Mouse (Mus musculus) left cerebral cortex, adult 8-10 months (tissue): ENCODE results near the gene Cand1. TPM values are rescaled to one million over a fixed set of nuclear protein-coding genes. Genes with fewer than 3 reads are reported as not detected.

Experiments used
- DNase-seq, 2 experiments: peaks; one replicate each; pipeline ENCODE4 v3.0.0; 2022; ENCODE audit warnings: low spot score in 2 of 2
- total RNA-seq, 4 experiments: library from RNA; stranded (reverse); gene quantifications; 2 replicates each; pipeline ENCODE4 v1.2.4; 2022

Gene Cand1
- total RNA-seq, 4 experiments from 2014 or later: 145 to 164 (median 151) TPM

DNA sequence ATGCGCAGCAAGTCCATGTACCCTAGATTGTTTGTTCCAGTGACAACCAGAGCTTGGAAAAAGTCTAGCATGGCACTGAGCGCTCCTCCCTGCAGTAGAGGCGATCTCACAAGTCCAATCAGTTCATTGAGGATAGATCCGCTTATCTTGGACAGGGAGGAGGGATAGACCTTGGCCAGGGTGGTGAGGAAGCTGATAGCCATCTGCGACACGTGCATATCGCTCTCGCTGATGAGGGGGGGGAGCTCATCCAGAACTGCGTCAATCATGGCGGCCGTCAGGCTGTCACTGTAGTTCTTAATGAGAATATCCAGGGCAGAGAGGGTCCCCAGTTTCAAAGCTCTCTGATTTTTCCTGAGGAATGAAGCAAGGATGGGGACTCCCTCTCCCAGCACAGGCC lies 28.6 kb downstream of the Cand1 start:
- DNase-seq: no peak

DNA sequence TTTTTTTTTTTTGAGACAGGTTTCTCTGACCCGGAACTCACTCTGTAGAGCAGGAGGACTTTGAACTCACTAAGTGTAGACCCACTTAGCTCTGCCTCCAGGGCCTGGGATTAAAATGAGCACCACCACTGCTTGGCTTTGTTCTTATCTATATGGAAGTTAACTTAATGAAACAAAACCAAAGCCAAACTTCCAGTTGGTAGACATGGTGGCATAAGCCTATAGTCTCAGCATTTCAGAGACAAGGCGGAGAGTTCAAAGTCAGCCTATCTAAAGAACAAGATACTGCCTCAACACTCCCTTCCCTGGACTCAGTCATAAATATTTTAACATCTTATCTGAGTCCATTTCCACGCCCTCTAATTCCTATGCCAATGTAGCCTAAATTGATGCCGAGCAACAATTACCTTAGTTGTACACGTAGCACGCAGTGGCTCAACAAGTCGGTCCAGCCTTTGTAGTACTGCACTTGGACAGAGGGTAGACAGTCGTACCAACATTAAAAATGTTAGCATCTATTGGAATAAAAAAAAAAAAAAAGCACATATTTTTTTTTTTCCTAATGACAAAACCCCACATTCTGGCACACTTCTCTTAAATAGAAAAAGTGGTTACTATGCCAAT lies 33.4 kb downstream of the Cand1 start:
- no peak for DNase-seq

DNA sequence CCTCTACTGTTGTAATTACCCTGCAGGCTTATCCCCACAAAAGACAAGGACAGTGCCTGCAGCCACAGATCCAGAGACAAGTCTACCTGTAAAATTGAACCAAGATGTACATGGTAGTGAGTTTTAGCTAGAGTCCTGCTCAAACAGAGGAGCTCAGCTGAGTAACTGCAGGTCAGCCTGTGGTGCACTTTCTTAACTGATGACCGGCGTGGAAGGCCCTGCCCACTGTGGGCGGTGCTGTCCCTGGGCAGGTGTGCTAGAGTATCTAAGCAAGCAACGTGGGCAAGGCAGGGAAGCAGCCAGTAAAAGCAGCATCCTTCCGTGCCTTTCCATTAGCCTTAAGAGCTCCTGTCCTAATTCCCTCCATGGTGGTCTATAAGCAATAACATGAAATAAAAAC lies 34.6 kb downstream of the Cand1 start:
- no peak for DNase-seq

DNA sequence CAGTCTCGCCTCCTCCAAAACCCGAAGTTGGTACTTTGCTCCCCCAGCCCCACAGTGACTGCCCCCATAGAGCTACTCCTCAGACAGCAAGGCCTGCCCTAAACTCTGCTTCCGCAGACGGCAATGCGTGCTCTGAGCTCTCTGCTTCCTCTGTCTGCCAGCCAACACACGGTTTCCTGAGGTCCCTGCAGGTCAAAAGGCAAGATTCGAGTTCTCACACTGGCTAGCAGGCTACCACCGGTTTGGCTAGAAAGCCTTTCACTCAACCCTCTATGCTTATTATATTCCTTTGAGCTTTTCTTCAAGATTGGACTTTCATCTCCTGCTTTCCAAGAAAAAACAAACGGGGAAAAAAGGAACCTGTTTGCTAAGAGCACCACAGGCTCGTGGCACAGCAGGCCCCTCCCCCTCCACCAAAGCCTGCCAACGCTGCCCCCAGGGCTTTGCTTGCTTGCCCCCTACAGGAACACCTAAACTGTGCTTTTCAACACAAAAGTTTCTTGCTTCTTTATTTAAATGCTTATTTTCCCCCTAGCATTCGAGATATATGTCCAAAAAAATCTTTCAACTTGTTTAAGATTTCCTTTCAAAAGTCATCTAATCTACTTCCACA lies 35.4 kb downstream of the Cand1 start:
- DNase-seq: no peak

DNA sequence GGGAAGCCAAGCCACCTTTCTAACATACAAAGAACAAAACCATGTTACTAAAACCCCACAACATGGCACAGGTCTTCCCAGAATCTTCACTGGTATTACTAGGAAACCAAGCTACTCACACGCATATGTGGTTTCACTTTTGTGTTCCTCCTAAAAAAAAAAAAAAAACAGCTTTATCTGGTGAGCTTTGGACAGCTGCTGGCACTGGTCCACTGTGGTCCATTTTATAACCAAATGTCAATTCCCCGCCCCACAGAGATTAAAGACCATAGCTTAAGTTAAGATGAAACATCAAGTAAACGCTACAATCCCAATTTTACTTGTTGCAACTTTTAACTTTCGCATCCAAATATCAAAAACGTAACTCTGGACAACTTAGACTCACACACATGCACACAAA lies 40.0 kb downstream of the Cand1 start:
- DNase-seq: no peak

DNA sequence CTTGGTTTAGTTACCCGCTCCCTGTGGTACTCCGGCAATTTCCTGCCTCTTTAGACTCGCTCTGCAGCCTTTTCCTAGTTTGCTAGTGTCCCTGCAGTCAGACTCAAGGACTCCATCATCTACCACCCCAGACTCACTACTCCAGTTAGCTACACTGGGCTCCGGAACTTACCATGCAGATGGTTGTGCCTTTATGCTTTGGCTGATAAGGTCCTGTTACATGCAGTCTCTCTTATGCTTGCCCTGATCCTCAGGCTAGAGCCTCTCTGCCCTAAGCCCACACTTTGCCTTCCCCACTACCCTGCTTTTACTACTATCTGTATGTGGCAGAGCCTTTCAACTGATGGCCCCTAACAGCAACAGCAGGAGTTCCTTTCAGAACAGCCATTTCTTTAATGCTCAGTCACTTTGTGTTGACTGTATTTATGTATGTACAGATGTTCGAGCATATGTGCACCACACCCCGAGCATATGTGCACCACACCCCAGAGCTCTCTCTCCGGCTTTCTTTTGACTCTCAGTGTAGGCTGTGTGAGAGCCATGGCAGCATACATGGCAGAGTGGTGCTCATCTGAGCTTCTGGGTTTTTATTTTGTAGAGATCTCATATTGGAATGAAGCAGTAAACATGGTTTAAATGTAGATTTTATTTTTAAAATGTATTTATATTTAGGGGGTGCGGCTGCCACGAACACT lies 41.5 kb downstream of the Cand1 start:
- peak in 1 of 2 experiments; percentile 28 for DNase-seq

DNA sequence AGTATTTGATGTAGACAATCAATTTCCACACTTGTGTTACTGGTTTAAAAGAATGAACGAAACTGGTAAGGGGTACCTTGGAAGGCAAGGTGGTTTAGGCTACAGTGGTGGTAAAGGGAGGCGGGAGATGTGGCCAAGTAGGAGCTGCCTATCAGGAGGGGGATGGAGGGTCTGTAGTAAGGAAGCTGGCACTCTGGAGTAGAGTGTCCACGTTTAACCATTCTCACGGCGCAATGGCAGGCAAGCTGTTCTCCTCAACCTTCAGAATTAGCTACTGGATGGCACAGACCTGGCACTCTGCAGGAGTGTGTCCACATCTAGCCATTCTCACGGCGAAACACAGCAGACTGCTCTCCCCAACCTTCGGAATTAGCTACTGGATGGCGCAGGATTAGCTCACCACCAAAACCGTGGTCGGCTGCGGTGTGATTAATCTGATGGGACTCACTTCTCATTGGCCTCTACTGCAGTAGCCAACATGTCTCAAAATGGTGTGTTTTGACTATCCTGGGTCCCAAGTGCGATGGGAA lies 42.2 kb downstream of the Cand1 start:
- no peak for DNase-seq

DNA sequence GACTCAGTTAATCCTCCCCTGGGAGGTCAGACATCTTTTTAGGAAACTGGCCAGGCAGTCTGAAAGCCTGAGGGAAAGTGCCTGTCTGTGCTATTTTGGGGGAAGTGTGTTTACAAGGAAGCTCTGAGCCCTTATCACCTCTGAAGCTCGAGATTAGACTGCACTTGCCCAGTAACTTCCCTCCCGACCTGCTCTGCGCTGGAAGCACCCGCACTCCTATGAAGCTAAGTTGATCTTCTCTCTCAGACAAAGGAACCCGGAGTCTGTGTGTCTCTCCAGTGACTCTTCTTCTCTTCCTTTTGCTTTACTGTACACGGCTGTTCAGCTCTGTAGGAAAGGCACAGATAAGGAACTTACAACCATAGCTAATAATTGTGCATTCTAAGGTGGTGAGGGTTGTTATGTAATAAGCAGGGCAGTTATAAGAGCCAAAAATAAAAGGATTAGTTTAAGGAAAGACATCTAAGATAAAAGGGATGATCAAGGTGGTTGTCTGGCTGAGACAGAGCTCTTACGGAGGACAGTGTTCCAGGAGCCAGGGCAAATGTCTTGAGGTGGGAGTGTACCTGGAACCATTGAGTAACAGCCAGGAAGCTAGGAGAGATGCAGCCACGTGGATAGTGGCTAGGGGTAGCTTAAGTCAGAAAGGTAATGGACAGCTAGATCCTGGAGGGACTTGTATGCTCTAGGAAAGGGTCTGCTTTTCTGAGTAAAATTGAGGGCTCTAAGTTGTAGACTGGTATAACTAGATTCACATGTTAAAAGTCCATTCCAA lies 47.1 kb downstream of the Cand1 start:
- DNase-seq: no peak

DNA sequence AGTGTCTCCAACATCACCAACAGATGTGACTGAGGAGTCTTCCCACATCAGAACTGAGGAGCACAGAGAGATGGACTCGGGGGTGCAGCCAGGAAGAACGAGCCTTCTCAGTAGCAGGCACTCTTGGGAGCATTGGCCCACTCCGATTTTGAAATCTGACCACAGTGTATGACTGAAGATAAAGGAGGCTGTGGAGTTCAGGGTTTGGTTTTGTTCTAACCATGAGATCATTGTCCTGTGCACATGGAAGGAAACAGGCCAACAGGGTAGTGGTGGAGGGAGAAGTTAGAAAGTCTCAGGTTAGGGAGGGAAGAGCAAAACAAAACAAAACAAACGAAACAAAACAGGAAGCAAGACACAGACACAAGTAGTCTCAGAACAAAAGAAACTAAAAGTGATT lies 52.1 kb downstream of the Cand1 start:
- no peak for DNase-seq

DNA sequence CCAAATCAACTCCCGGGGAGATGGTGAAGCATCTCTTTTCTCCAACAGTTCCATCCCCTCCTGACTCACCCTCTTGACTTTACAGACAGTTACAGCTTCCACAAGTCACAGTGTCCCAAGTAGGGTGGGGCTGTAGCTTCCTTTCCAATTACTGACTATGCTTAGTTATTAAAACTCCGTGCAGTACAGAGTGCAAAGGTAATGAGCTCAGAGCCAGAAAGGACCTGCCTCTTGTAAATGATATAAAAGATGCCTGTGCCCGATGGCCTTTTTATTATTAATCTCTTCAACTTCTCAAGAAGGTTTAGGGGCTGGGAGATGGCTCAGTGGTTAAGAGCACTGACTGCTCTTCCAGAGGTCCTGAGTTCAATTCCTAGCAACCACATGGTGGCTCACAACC lies 70.2 kb downstream of the Cand1 start:
- no peak for DNase-seq

DNA sequence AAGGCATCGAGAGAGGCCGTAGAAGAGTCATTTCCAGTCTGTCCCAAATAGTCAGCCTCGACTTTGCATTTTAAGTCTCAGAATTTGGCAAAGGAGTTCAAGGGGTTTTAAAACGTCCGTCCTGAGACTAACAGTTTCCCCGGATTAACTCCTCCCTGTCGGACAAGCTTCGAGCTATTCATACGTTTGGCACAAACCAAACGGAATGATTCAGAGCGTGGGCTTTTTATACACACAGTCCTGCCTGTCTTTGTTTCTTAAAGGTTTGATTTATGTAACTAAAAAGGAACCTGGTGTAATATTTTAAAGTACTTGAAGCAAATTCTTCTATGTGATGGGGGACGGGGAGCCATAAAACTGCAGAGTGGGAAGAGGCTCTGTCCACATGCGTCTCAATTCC lies 70.6 kb downstream of the Cand1 start:
- no peak for DNase-seq

DNA sequence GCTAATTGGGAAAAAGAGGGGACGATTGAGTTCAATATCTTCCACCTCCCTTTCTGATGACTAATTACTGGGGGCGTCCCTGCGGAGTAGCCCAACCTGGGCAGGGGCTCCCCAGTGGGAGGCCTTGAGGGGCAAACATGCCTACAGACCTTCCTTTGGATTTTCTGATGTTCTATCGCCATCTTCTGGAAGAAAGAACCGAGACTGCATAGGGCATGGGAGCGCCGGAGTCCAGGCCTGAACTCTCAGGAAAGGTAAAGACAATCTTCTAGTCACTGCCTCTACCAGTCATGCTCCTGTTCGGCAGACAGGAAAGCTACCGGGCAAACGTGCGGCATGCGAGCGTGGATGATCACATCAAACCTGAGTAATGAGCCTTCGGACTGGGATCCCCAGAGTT lies 71.1 kb downstream of the Cand1 start:
- DNase-seq: no peak

DNA sequence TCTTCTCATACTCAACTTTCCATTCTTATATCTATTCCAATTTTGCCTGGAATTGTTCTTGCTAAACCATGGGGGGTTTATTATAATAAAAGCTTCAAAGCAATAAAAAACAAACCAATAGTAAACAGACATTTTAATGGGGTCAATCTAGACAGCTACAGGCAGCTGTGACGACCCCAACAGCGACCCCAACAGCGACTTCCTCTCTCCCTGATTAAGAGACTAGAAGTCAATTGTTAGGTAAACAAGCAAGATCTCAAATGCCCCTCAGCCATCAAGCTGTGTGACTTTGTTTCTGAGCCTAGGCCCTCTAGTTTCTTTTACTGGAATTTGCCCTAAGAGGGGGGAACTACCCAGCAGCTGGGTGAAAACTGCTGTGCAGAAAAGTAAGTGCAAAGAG lies 72.0 kb downstream of the Cand1 start:
- no peak for DNase-seq

DNA sequence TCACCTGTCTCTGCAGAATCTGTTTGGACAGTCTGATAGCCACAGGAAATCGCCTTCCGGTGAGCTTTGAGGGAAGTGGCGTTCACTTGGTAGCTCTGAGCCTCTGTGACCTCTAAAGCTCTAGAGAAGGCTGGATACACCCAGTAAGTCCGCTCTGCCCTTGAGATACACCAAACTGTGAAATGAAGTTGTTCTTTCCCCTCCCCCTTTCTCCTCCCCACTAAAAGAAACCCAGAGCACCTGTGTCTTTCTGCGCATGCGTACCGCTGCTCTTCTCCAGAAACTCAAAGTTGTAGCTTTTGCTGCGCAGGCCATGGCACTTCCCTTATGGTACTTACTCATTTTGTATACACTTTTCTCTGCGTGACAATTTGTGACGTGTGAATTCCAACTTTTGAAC lies 74.8 kb downstream of the Cand1 start:
- DNase-seq: no peak

DNA sequence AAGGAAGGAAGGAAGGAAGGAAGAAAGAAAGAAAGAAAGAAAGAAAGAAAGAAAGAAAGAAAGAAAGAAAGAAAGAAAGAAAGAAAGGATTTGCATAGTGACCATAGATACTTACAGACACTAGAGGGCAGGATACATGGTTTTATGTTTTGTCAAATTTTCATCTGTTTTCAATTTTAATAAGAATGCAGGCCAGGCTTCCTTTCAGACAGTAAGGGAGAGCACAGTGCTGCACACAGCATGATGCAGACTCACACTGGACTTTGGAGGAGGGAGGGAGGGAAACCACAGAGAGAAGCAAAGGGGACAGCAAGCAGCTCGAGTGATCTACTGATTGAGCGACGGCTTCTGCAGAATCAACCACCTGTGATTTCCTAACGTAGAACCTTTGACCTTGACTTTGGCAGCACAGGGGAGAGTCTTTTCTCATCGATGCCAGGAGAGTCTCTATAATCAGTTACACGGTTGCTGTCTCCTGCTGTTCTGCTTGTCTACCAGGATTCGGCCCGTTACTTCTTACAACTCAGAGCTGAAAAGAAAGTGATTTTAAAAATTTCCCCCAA lies 78.0 kb downstream of the Cand1 start:
- DNase-seq: no peak

DNA sequence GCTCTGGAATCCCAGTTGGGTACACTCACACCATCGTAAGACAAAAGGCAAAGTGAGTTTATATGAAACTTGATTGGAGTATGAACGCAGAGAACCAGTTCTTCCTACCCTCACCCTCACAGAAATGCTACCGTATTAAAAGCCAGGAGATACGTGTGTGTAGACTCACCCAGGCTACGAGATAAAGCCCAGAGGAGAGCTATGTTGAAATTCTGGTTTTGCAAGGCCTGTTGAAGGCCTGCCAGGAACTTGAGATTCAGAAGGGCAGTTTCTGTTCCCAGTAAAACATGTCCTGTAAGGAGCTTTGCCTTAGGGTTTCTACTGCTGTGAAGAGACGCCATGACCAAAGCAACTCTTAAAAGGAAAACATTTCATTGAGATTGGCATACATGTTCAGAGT lies 79.7 kb downstream of the Cand1 start:
- no peak for DNase-seq

DNA sequence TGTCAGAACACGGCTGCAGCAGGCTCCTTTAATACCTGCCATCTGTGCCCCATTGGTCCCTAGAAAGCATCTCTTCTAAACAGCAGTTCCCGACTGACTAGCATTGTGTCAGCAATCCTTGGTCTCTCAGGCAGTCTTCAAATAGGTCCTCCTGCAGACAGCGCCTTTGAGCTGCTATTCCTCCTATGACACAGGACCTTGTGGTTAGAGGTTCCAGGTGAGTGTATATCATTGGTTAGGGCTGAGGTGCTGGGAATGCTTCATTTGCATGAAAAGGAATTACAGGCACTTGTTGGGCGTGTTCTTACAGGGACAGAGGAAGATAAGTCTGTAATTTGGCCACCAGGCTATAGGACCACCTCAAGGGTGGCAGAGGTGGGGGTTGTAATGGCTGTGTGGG lies 90.6 kb downstream of the Cand1 start:
- DNase-seq: no peak
